Mouse (Mus musculus) kidney, postnatal 0 days (tissue): ENCODE data around the gene Mettl7b. TPM values are rescaled to one million over a fixed set of nuclear protein-coding genes. Genes with fewer than 3 reads are reported as not detected.

Experiments used
- ATAC-seq: fragments of 200-750 bp; cut with Nextera tagmentation; replicated peaks from 2 replicates; pipeline ENCODE4 v1.8.0; 2017; ENCODE audit warnings: low read depth, moderate number of reproducible peaks, moderate TSS enrichment, moderate library complexity; ENCODE audit not compliant: low FRiP score
- DNase-seq: peaks from one replicate; pipeline ENCODE4 v3.0.0-alpha.2; 2016; ENCODE audit warnings: low spot score
- H3K27ac ChIP-seq: fragments of 300-500 bp; sonication (generic); 2 replicates; pipeline ENCODE4 v1.5.1; 2014; ENCODE audit warnings: mild to moderate bottlenecking
- H3K27me3 ChIP-seq: fragments of 300-500 bp; sonication (generic); 2 replicates; pipeline ENCODE4 v1.6.1; 2014; ENCODE audit warnings: low read length, mixed read lengths; ENCODE audit not compliant: insufficient read depth
- H3K36me3 ChIP-seq: fragments of 300-500 bp; sonication (generic); 2 replicates; pipeline ENCODE4 v1.6.1; 2014; ENCODE audit warnings: low read length, mixed read lengths; ENCODE audit not compliant: insufficient read depth
- H3K4me1 ChIP-seq: fragments of 300-500 bp; sonication (generic); replicated peaks from 2 replicates; pipeline ENCODE4 v1.6.1; 2014; ENCODE audit warnings: antibody characterized with exemption, low read length, mixed read lengths; ENCODE audit not compliant: insufficient read depth
- H3K4me2 ChIP-seq: fragments of 300-500 bp; sonication (generic); 2 replicates; pipeline ENCODE4 v1.6.1; 2014; ENCODE audit warnings: mild to moderate bottlenecking, low read length, moderate library complexity, mixed read lengths
- H3K4me3 ChIP-seq: fragments of 300-500 bp; sonication (generic); replicated peaks from 2 replicates; pipeline ENCODE4 v1.5.1; 2014; ENCODE audit warnings: low read depth, low read length
- H3K9ac ChIP-seq: fragments of 300-500 bp; sonication (generic); 2 replicates; pipeline ENCODE4 v1.6.1; 2014; ENCODE audit warnings: low read depth, low read length
- H3K9me3 ChIP-seq: fragments of 300-500 bp; sonication (generic); replicated peaks from 2 replicates; pipeline ENCODE4 v1.6.1; 2016; ENCODE audit warnings: low read length, inconsistent platforms, mixed read lengths
- CTCF ChIP-seq: IDR thresholded peaks from 2 replicates; pipeline ENCODE4 v1.5.1; 2016; ENCODE audit warnings: antibody characterized with exemption, low read depth, mild to moderate bottlenecking, moderate library complexity
- WGBS: fragments of 180-500 bp; shearing (Covaris S2); extraction: QIAGEN DNeasy Blood & Tissue Kit; methylation state at CpG from one replicate; pipeline ENCODE4 v1.1.7; 2014; 5-methylcytosine and 5-hydroxymethylcytosine counted together
- polyA plus RNA-seq: library from polyadenylated mRNA; unstranded; fragments of >200 nt; fragmentation: Nextera tagmentation; extraction: Ambion mirVana; gene quantifications from 2 replicates; pipeline ENCODE4 v1.2.1, GENCODE M21; 2015

Gene Mettl7b
- polyA plus RNA-seq = 59.9 and 69.3 TPM in 2 replicates

DNA sequence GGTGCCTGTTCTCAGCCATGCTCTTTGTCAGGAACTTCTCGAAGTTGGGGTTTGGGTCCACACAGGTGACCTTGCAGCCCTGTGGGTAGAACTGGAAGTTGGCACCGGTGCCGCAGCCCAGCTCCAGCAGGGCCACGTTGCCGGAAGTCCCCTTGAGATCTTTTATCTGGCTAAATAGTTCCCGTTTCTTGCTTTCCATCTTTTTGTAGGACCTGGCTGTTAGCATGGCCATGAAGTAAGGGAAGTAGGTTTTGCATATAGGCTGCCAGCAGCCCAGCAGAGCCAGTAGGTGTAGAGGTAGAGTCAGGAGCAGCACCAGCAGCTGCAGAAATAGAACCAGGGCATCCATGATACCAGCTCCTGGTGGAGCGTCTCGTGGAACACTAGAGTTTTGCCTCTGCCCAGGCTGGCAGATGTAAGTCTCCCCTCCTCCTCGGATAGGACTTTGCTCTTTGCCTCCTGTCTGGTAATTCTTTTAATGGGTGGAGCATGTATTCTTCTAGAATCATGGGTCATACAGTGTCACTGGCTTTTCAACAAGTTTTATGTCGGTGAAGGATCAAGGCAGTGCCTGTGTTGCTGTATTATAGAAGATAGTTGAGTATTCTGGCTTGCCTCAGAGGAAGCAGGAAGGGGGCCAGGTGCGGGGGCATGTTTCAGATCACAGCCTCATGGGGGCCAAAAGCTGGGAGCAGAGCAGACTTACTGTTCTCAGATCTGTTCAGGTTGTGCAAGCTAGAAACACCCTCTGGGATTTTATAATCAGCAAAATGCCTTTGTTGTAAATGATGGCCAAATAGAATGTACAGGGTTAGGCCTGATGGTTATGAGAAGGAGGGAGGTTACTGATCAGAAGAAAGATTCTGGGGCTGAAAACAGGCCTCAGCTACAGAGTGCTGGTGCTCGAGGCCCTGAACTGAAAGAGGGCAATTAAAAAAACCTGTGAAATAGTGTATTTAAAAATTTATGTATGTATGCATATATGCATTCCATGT is at the start of gene Mettl7b:
Gene Mettl7b (minus strand): TSS at position 399 of the 995 bp plus-strand sequence.
- TF ChIP-seq CTCF = no peak
- H3K9me3 ChIP-seq = no peaks in the 10 kb centered on the region
- peak within 1 kb of the TSS; percentile 32; the same call in 1 of the 2 replicates for H3K27ac ChIP-seq
- H3K27me3 ChIP-seq = no peaks in the 10 kb centered on the region
- no peak within 1 kb of the TSS for H3K9ac ChIP-seq
- no peaks in the 10 kb centered on the region for H3K36me3 ChIP-seq
- H3K4me3 ChIP-seq = no peak within 1 kb of the TSS
- WGBS = 78% methylated on average over 12 of the region's 12 CpGs
- H3K4me1 ChIP-seq = no peaks in the 10 kb centered on the region
- ATAC-seq = peak; percentile 57
- H3K4me2 ChIP-seq = 0 out of 2 replicates have a peak within 1 kb of the TSS, but pooled peaks have one; percentile 22
- DNase-seq = no peak

DNA sequence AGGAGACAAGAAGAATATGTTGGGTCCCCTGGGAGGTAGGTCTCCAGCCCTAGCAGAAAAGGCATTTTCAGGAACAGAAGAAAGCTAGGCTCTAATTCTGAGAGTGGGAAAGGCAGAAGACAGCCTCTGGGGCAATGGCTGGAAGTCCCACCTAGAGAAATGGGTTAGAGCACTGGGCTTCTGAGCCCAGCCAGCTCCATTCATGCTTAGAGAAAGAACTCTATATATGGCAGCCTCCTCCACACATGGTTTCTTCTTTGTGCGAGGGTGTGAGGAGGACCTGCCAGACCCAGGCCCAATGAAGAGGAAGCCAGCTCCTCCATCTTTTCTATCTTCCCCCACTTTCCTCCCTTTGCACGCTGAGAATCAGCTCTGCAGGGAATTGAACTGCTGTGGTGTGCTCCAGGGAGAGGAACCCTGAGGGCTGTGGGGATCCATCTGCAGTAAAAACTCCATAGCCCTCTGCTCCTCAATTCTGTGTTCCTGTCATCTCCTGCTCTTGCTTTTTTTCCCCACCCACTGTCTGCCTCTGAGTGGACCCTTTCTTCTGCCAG is 49.6 kb upstream of the Mettl7b start, which contains the start of gene Olfr763:
Gene Olfr763 (plus strand): TSS at position 504 of the 554 bp plus-strand sequence.
- Histone ChIP-seq H3K36me3 (no peaks in the 10 kb centered on the region), H3K4me3 (no peak within 1 kb of the TSS), H3K27me3 (no peaks in the 10 kb centered on the region), H3K4me2 (no peak within 1 kb of the TSS), H3K9me3 (no peaks in the 10 kb centered on the region), H3K9ac (no peak within 1 kb of the TSS), H3K4me1 (no peaks in the 10 kb centered on the region), H3K27ac (no peak within 1 kb of the TSS)
- DNase-seq = no peak
- no peak for ATAC-seq
- TF ChIP-seq CTCF = no peak
- WGBS = 77% methylated on average over 2 of the region's 2 CpGs

DNA sequence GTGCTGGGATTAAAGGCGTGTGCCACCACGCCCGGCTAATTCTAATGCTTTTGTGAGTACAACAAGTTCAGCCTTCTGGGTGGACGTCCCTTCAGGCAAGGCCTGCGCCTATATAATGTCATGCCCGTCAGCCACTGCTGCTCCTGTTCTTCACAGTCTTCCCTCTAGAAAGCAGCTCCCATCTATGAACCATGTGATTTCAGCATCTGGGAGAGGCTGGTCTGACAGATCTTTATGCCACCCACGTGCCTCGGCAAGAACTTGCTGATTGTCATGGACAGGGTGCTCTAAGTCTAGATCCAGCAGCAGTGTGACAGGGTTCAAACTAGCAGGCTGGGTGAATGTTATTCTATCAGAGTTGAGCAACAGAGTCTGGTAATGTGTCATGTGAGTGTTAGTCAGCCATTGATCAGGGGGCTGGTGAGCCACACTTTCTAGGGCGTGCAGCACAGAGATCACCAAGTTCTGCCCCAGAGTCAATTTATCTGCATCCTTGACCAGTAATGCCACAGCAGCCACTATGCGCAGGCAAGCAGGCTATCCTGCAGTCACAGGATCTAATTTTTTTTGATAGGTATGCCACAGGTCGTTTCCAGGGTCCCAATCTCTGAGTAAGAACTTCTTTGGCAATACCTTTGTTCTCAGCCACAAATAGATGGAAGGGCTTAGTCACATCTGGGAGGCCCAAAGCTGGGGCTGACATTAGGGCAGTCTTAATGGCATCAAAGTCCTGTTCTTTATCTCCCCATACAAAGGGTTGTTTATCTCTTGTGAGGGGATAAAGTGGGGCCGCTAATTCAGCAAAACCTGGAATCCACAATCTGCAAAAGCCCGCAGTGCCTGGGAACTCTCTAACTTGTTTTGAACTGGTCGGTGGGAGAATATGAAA is 43.5 kb upstream of the Mettl7b start:
- H3K4me2 ChIP-seq = no peak overlapping the region
- H3K9ac ChIP-seq = no peak overlapping the region
- H3K27ac ChIP-seq = no peak overlapping the region
- no peaks in the 10 kb centered on the region for H3K4me1 ChIP-seq
- ATAC-seq (no peak), DNase-seq (no peak)
- no peak for TF ChIP-seq CTCF
- 88% methylated on average over 14 of the region's 14 CpGs for WGBS
- H3K36me3 ChIP-seq = no peaks in the 10 kb centered on the region
- no peaks in the 10 kb centered on the region for H3K9me3 ChIP-seq
- H3K4me3 ChIP-seq = no peak overlapping the region
- no peaks in the 10 kb centered on the region for H3K27me3 ChIP-seq

DNA sequence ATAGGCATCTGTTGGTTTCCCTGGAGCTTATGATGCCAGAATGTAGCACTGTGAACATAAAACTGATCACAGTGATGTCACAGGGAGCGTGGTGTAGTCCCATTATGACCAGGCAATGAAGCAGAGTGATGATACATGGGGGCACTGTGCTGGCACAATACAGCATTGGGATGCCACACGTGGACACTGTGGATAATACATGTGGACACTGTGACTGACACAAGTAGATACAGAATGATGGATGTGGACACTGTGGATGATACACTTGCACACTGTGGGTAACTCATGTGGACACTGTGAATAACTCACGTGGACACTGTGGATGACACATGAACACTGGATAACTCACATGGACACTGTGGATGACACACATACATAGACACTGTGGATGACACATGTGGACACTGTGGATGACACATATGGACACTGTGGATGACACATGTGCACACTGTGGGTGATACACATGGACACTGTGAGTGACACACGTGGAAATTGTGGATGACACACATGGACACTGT is 35.8 kb upstream of the Mettl7b start:
- Histone ChIP-seq H3K4me2 (no peak overlapping the region), H3K27me3 (no peaks in the 10 kb centered on the region), H3K27ac (no peak overlapping the region), H3K4me3 (no peak overlapping the region), H3K9ac (no peak overlapping the region), H3K4me1 (no peaks in the 10 kb centered on the region), H3K36me3 (no peaks in the 10 kb centered on the region), H3K9me3 (no peaks in the 10 kb centered on the region)
- 73% methylated on average over 4 of the region's 4 CpGs for WGBS
- DNase-seq = no peak
- TF ChIP-seq CTCF = no peak
- ATAC-seq = no peak; the same call in 1 of the 2 replicates

DNA sequence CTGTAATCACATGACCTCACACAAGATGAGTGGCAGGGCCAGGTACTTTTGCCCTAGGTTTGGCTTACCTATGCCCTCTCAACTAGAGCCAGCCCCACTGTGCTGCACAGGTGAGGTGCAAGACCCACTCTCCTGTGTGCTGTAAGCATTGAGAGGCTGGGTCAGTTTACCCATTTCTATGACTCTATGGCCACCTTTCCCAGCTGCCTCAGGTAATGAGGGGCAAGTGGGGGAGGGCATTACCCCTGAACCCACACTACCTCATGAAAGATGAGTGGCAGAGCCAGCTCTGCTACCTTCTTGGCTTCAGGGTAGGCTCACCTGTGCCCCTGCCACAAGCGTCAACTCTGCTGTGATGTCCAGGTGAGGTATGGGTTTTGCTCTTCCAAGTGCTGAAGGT is 35.0 kb upstream of the Mettl7b start:
- DNase-seq = no peak
- 0 out of 2 replicates have a peak, but pooled peaks have one; percentile 29 for ATAC-seq
- Histone ChIP-seq H3K9ac (no peak overlapping the region), H3K27ac (no peak overlapping the region), H3K9me3 (no peaks in the 10 kb centered on the region), H3K27me3 (no peaks in the 10 kb centered on the region), H3K36me3 (no peaks in the 10 kb centered on the region), H3K4me2 (no peak overlapping the region), H3K4me3 (no peak overlapping the region), H3K4me1 (no peaks in the 10 kb centered on the region)
- WGBS = 87% methylated on average over 1 of the region's 1 CpGs
- no peak for TF ChIP-seq CTCF
